Mouse (Mus musculus) CH12.LX (cell line): ENCODE data around the gene Lhfpl3. TPM values are rescaled to one million over a fixed set of nuclear protein-coding genes. Genes with fewer than 3 reads are reported as not detected.
"Not testable (repeated sequence)": the region's sequence is repeated elsewhere in the genome, so short reads cannot be mapped to it uniquely, and the experiment has no call there.

Experiments
- DNase-seq: peaks from one replicate; pipeline ENCODE4 v3.0.0-alpha.2; 2013; ENCODE audit errors: extremely low read depth
- H3K27ac ChIP-seq: 2 replicates; pipeline ENCODE4 v1.5.1; 2012; ENCODE audit warnings: low read depth, mild to moderate bottlenecking, control low read depth, moderate library complexity; ENCODE audit not compliant: insufficient read depth
- H3K27me3 ChIP-seq: replicated peaks from 2 replicates; pipeline ENCODE3; 2012; ENCODE audit warnings: inconsistent platforms
- H3K36me3 ChIP-seq, 2 experiments: replicated peaks in 1 of 2; 2 replicates each; pipeline versions ENCODE3 to v1.6.1; 2012; ENCODE audit warnings: inconsistent platforms in 1 of 2, low read length in 1 of 2, mild to moderate bottlenecking in 1 of 2, mixed read lengths in 1 of 2, moderate library complexity in 1 of 2; ENCODE audit not compliant: control insufficient read depth in 1 of 2, insufficient read depth in 1 of 2
- H3K4me1 ChIP-seq, 2 experiments: 2 replicates each; pipeline ENCODE4 v1.6.1; 2012; ENCODE audit warnings: inconsistent platforms in 1 of 2, moderate library complexity in 1 of 2; ENCODE audit not compliant: insufficient read depth in 2 of 2, control insufficient read depth in 1 of 2
- H3K4me2 ChIP-seq: 2 replicates; pipeline ENCODE4 v1.6.1; 2012; ENCODE audit warnings: low read depth, mild to moderate bottlenecking, control low read depth; ENCODE audit not compliant: poor library complexity, insufficient read depth, severe bottlenecking
- H3K4me3 ChIP-seq, 3 experiments: fragments of 150-350 bp in 1 of 3; sonication (generic) in 1 of 3; replicated peaks in 1 of 3; 2 replicates each; pipeline versions ENCODE3 to v1.5.1; 2011 to 2012; ENCODE audit warnings: low read depth in 2 of 3, low read length in 2 of 3, mild to moderate bottlenecking in 2 of 3, moderate library complexity in 2 of 3, control low read depth in 1 of 3, improper control_type of control experiment in 1 of 3, inconsistent platforms in 1 of 3, mixed read lengths in 1 of 3; ENCODE audit not compliant: poor library complexity in 1 of 3
- H3K79me2 ChIP-seq: replicated peaks from 2 replicates; pipeline ENCODE4 v1.6.1; 2012; ENCODE audit warnings: mild to moderate bottlenecking, moderate library complexity; ENCODE audit not compliant: control insufficient read depth, poor library complexity, insufficient read depth, severe bottlenecking; ENCODE audit errors: extremely low read depth
- H3K9ac ChIP-seq: 2 replicates; pipeline ENCODE4 v1.6.1; 2012; ENCODE audit warnings: low read depth, mild to moderate bottlenecking, control low read depth, moderate library complexity; ENCODE audit not compliant: insufficient read depth
- H3K9me3 ChIP-seq: replicated peaks from 2 replicates; pipeline ENCODE3; 2012; ENCODE audit warnings: low read length, inconsistent platforms, mixed read lengths
- BHLHE40 ChIP-seq: IDR thresholded peaks from 2 replicates; pipeline ENCODE4 v1.6.1; 2011; ENCODE audit warnings: mild to moderate bottlenecking, low read depth, low read length, improper control_type of control experiment
- CHD2 ChIP-seq: IDR thresholded peaks from 2 replicates; pipeline ENCODE4 v1.6.1; 2011; ENCODE audit warnings: low read length, improper control_type of control experiment
- E2F4 ChIP-seq: IDR thresholded peaks from 2 replicates; pipeline ENCODE4 v1.6.1; 2011; ENCODE audit warnings: low read depth, low read length, improper control_type of control experiment; ENCODE audit not compliant: insufficient replicate concordance
- ETS1 ChIP-seq: conservative IDR thresholded peaks from 2 replicates; pipeline ENCODE4 v1.6.1; 2012; ENCODE audit warnings: low read depth, mild to moderate bottlenecking, inconsistent platforms, low read length, improper control_type of control experiment, moderate library complexity
- HCFC1 ChIP-seq: IDR thresholded peaks from 2 replicates; pipeline ENCODE4 v1.6.1; 2012; ENCODE audit warnings: low read depth, mild to moderate bottlenecking, inconsistent platforms, low read length, improper control_type of control experiment
- IRF4 ChIP-seq: IDR thresholded peaks from 2 replicates; pipeline ENCODE4 v1.6.1; 2014; ENCODE audit warnings: low read depth, mild to moderate bottlenecking, inconsistent platforms, low read length, improper control_type of control experiment
- MAFK ChIP-seq: IDR thresholded peaks from 2 replicates; pipeline ENCODE4 v1.6.1; 2011; ENCODE audit warnings: low read length, improper control_type of control experiment; ENCODE audit not compliant: insufficient replicate concordance
- MAX ChIP-seq: IDR thresholded peaks from 2 replicates; pipeline ENCODE4 v1.6.1; 2011; ENCODE audit warnings: low read length, improper control_type of control experiment
- MEF2A ChIP-seq: IDR thresholded peaks from 2 replicates; pipeline ENCODE4 v1.6.1; 2014; ENCODE audit warnings: low read depth, mild to moderate bottlenecking, inconsistent platforms, low read length, improper control_type of control experiment, borderline replicate concordance
- NRF1 ChIP-seq: IDR thresholded peaks from 2 replicates; pipeline ENCODE4 v1.6.1; 2014; ENCODE audit warnings: low read depth, mild to moderate bottlenecking, inconsistent platforms, low read length, improper control_type of control experiment, moderate library complexity
- PAX5 ChIP-seq: IDR thresholded peaks from 2 replicates; pipeline ENCODE4 v1.6.1; 2012; ENCODE audit warnings: low read length, inconsistent platforms, mixed read lengths
- POLR2A ChIP-seq: IDR thresholded peaks from 2 replicates; pipeline ENCODE4 v1.6.1; 2011; ENCODE audit warnings: low read depth, mild to moderate bottlenecking, improper control_type of control experiment, low read length
- RAD21 ChIP-seq: IDR thresholded peaks from 2 replicates; pipeline ENCODE4 v1.6.1; 2011; ENCODE audit warnings: low read depth, mild to moderate bottlenecking, low read length, improper control_type of control experiment, moderate library complexity
- SIN3A ChIP-seq: IDR thresholded peaks from 2 replicates; pipeline ENCODE4 v1.6.1; 2012; ENCODE audit warnings: low read length, improper control_type of control experiment, inconsistent platforms
- SMC3 ChIP-seq: IDR thresholded peaks from 2 replicates; pipeline ENCODE4 v1.6.1; 2011; ENCODE audit warnings: low read depth, low read length, improper control_type of control experiment
- TCF12 ChIP-seq: IDR thresholded peaks from 2 replicates; pipeline ENCODE4 v1.6.1; 2014; ENCODE audit warnings: low read depth, mild to moderate bottlenecking, inconsistent platforms, low read length, improper control_type of control experiment
- USF1 ChIP-seq: IDR thresholded peaks from 2 replicates; pipeline ENCODE4 v1.6.1; 2014; ENCODE audit warnings: low read depth, mild to moderate bottlenecking, inconsistent platforms, low read length, improper control_type of control experiment
- ZC3H11A ChIP-seq: IDR thresholded peaks from 2 replicates; pipeline ENCODE4 v1.6.1; 2012; ENCODE audit warnings: low read depth, mild to moderate bottlenecking, inconsistent platforms, low read length, improper control_type of control experiment
- ZKSCAN1 ChIP-seq: IDR thresholded peaks from 2 replicates; pipeline ENCODE4 v1.6.1; 2012; ENCODE audit warnings: low read depth, inconsistent platforms, low read length, improper control_type of control experiment, borderline replicate concordance
- ZMIZ1 ChIP-seq: IDR thresholded peaks from 2 replicates; pipeline ENCODE4 v1.6.1; 2012; ENCODE audit warnings: low read depth, mild to moderate bottlenecking, inconsistent platforms, low read length, improper control_type of control experiment
- dilution Hi-C: fragments of 300-500 bp; cut with MboI; formaldehyde crosslinking; loops from 2 replicates; pipeline ENCODE4 v1.14.3; 2020; ENCODE audit warnings: low sequenced_read_pairs; ENCODE audit not compliant: extremely low pct_unique_long_range_greater_than_20kb, extremely low pct_ligation_motif_present
- in situ Hi-C: fragments of 300-500 bp; cut with MboI; formaldehyde crosslinking; loops from 3 replicates; pipeline ENCODE4 v1.14.3; 2019; ENCODE audit warnings: low sequenced_read_pairs, low pct_ligation_motif_present, low pct_unique_long_range_greater_than_20kb, mixed read lengths
- polyA plus RNA-seq: library from polyadenylated mRNA; unstranded; fragments of >175 nt; gene quantifications from 2 replicates; pipeline ENCODE4 v1.2.1, GENCODE M21; 2012; ENCODE audit warnings: low read depth; ENCODE audit not compliant: insufficient read length
- total RNA-seq, 2 experiments: library from RNA; depleted of rRNA; stranded (reverse); fragments of 300-350 nt in 1 of 2; fragments of >200 nt in 1 of 2; gene quantifications; 2 replicates each; pipeline ENCODE4 v1.2.3; 2012 to 2014

Lhfpl3 gene
- total RNA-seq (2012; rRNA removed) (0.08 and 0.13 TPM in 2 replicates), total RNA-seq (2014; rRNA removed) (0.11 TPM in 1 of 2 replicates, not detected in the other), polyA plus RNA-seq (not detected in 2 replicates)

DNA sequence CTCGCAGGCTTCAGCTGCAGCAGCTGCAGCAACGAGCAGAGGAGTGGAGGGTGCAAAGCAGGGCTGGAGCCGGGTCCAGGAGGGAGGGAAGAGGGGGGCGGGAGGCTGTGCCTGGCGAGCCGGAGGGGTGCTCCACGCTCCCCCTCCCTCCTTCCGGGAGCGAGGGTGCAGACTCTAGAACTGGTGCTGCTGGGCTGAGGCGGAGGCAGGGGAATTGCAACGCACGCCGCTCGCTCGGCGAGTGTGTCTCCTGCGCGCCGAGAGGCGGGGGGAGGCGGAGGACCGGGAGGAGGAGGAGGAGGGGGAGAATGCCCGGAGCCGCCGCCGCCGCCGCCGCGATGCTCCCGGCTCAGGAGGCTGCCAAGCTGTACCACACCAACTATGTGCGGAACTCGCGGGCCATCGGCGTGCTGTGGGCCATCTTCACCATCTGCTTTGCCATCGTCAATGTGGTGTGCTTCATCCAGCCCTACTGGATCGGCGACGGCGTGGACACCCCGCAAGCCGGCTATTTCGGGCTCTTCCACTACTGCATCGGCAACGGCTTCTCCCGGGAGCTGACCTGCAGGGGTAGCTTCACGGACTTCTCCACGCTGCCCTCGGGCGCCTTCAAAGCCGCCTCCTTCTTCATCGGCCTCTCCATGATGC lies at the start of gene Lhfpl3:
Lhfpl3 (plus strand) TSS at position 175 of the 648 bp plus-strand sequence.
- no peak within 1 kb of the TSS for H3K4me3 ChIP-seq
- H3K4me2 ChIP-seq = 0 out of 2 replicates have a peak within 1 kb of the TSS, but pooled peaks have one; percentile 51
- DNase-seq = no peak
- dilution Hi-C loops = no loop called here
- TF ChIP-seq PAX5 (no peak), ZMIZ1 (no peak), MEF2A (no peak), SIN3A (no peak), RAD21 (no peak), BHLHE40 (no peak), TCF12 (no peak), ZKSCAN1 (no peak), SMC3 (no peak), IRF4 (no peak), MAX (no peak)
- TF ChIP-seq, all 38 proteins: peak for 0
- in situ Hi-C loops = loop anchor here (25.0 kb wide), 1 partner anchor 466 kb away; no protein-coding TSS in a partner anchor
- no peak within 1 kb of the TSS for H3K9ac ChIP-seq
- no peaks in the 10 kb centered on the region for H3K36me3 ChIP-seq
- H3K4me1 ChIP-seq = peaks cover 3 to 4% of the 10 kb centered on the region in 2 experiments; a peak in 2 of 4 replicates
- no peaks in the 10 kb centered on the region for H3K27me3 ChIP-seq
- H3K27ac ChIP-seq = no peak within 1 kb of the TSS
- no peaks in the 10 kb centered on the region for H3K9me3 ChIP-seq
- no peaks in the 10 kb centered on the region for H3K79me2 ChIP-seq

DNA sequence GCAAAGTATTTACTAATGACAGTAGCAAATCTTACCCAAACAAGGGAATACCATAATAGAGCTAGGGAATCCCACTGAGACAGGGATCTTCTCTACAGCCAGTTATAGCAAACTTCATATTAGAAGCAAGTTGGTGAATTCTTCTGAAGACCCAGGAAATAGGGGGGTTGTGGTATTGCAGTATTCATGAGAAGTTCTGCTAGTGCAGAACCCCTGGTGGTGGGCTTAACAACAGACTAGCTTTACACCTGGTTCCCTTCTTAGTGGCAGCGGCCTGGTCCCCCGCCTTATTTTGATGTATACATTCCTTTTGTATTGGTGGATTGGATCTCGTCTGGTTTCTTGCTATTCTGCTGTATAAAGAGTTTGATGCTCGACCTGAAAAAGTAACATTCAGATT lies 39.6 kb upstream of the Lhfpl3 start:
- H3K4me3 ChIP-seq, H3K9ac ChIP-seq, dilution Hi-C loops, H3K27me3 ChIP-seq, H3K27ac ChIP-seq, H3K79me2 ChIP-seq, H3K9me3 ChIP-seq, H3K36me3 ChIP-seq, DNase-seq, H3K4me2 ChIP-seq, H3K4me1 ChIP-seq, in situ Hi-C loops: not testable (repeated sequence)

DNA sequence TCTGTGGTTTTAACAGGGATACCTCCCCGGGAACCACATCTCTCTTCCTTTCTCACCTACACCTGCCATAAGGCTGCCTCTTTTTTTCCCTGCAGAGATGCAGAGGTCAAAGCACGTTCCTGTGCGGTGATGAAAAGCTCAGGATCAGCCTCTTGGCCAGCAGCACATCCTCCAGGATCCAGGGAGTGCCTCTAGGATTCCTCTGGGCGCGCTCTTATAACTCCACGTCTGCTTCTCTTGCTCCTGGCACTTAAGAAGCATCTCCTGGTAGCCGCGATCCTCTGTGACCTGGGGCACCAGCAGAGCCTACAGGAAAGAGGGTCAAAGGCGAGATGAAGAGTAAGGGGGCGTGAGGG lies 352 bp upstream of the Lhfpl3 start:
- H3K9me3 ChIP-seq = no peaks in the 10 kb centered on the region
- TF ChIP-seq CHD2 = no peak
- TF ChIP-seq IRF4 = no peak
- TF ChIP-seq MEF2A = no peak
- no peak for TF ChIP-seq POLR2A
- TF ChIP-seq TCF12 = no peak
- no peak for TF ChIP-seq ZC3H11A
- no peak for TF ChIP-seq NRF1
- TF ChIP-seq ETS1 = no peak
- TF ChIP-seq HCFC1 = no peak
- no peak for TF ChIP-seq MAFK
- no peak for TF ChIP-seq E2F4
- no peak for TF ChIP-seq USF1
- no peak for TF ChIP-seq SMC3
- no peak for TF ChIP-seq ZMIZ1
- no peak for DNase-seq
- H3K9ac ChIP-seq = no peak overlapping the region
- H3K4me3 ChIP-seq = no peak overlapping the region
- no peaks in the 10 kb centered on the region for H3K27me3 ChIP-seq
- H3K4me2 ChIP-seq = no peak overlapping the region
- H3K27ac ChIP-seq = no peak overlapping the region
- H3K4me1 ChIP-seq = peaks cover 3 to 4% of the 10 kb centered on the region in 2 experiments; a peak in 2 of 4 replicates
- H3K36me3 ChIP-seq = no peaks in the 10 kb centered on the region
- no peaks in the 10 kb centered on the region for H3K79me2 ChIP-seq
- in situ Hi-C loops (loop anchor here (25.0 kb wide), 1 partner anchor 467 kb away; no protein-coding TSS in a partner anchor), dilution Hi-C loops (no loop called here)
